Mouse (Mus musculus) G1E (cell line): ENCODE results near the gene Edc3. TPM values are rescaled to one million over a fixed set of nuclear protein-coding genes. Genes with fewer than 3 reads are reported as not detected.
"Not testable (repeated sequence)": the region's sequence is repeated elsewhere in the genome, so short reads cannot be mapped to it uniquely, and the experiment has no call there.

Experiments used
- ATAC-seq: 2 replicates; pipeline ENCODE4 v1.8.0; 2016; ENCODE audit warnings: mild to moderate bottlenecking; ENCODE audit not compliant: insufficient number of reproducible peaks, poor library complexity, low FRiP score, severe bottlenecking; ENCODE audit errors: extremely low read depth
- DNase-seq: peaks from one replicate; pipeline ENCODE4 v3.0.0; 2012; ENCODE audit warnings: low spot score
- H3K27me3 ChIP-seq: 2 replicates; pipeline ENCODE4 v1.6.1; 2012; ENCODE audit warnings: mild to moderate bottlenecking, low read length, inconsistent platforms; ENCODE audit not compliant: insufficient read depth
- H3K36me3 ChIP-seq: replicated peaks from 2 replicates; pipeline ENCODE3; 2012; ENCODE audit warnings: mild to moderate bottlenecking, inconsistent platforms
- H3K4me1 ChIP-seq: 2 replicates; pipeline ENCODE4 v1.6.1; 2012; ENCODE audit warnings: low read depth, low read length, inconsistent platforms, mixed read lengths; ENCODE audit not compliant: insufficient read depth
- H3K4me3 ChIP-seq: 2 replicates; pipeline ENCODE4 v1.5.1; 2012; ENCODE audit warnings: low read depth, mild to moderate bottlenecking, inconsistent platforms, low read length, moderate library complexity, mixed read lengths
- H3K9me3 ChIP-seq: replicated peaks from 2 replicates; pipeline ENCODE4 v1.6.1; 2012; ENCODE audit warnings: inconsistent platforms
- CTCF ChIP-seq: IDR thresholded peaks from 2 replicates; pipeline ENCODE4 v1.5.1; 2012; ENCODE audit warnings: low read depth, low read length, inconsistent platforms, mixed read lengths
- GATA1 ChIP-seq: IDR thresholded peaks from 2 replicates; pipeline ENCODE4 v1.6.1; 2012; ENCODE audit warnings: borderline replicate concordance, low read length, inconsistent platforms, mixed read lengths
- GATA2 ChIP-seq: IDR thresholded peaks from 2 replicates; pipeline ENCODE4 v1.6.1; 2012; ENCODE audit warnings: low read depth, low read length, inconsistent platforms, borderline replicate concordance
- POLR2AphosphoS5 ChIP-seq: IDR thresholded peaks from 2 replicates; pipeline ENCODE4 v1.6.1; 2012; ENCODE audit warnings: low read depth, low read length, inconsistent platforms; ENCODE audit not compliant: insufficient replicate concordance
- TAL1 ChIP-seq: conservative IDR thresholded peaks from 2 replicates; pipeline ENCODE4 v1.6.1; 2012; ENCODE audit warnings: low read depth, low read length, inconsistent platforms, mixed read lengths
- polyA plus RNA-seq: library from polyadenylated mRNA; stranded (reverse); fragments of >175 nt; gene quantifications from 2 replicates; pipeline ENCODE4 v1.2.3, GENCODE M21; 2012
- total RNA-seq, 2 experiments: library from RNA; stranded (forward) in 1 of 2; stranded (reverse) in 1 of 2; fragments of 200-1000 nt in 1 of 2; fragments of >200 nt in 1 of 2; fragmentation: Nextera tagmentation in 1 of 2; gene quantifications; 2 replicates each; pipeline ENCODE4 v1.2.3; 2014 to 2017

The Edc3 gene
- total and polyA plus RNA-seq, 3 experiments, result 5.7 to 13.2 (median 9.5) TPM

GRCm38 (mm10) chr9:57694108-57694507 lies 14.2 kb upstream of the Edc3 start:
- DNase-seq (no peak), ATAC-seq (no peak)
- Histone ChIP-seq H3K9me3 (no peaks in the 10 kb centered on the region), H3K4me3 (no peak overlapping the region), H3K36me3 (no peaks in the 10 kb centered on the region), H3K4me1 (peaks cover 5% of the 10 kb centered on the region), H3K27me3 (peaks cover 61% of the 10 kb centered on the region)
- TF ChIP-seq POLR2AphosphoS5 (no peak), GATA1 (no peak), GATA2 (no peak)

- H3K27me3 ChIP-seq, result peaks cover 73% of the 10 kb centered on the region
- TF ChIP-seq POLR2AphosphoS5, result no peak
- no peak for TF ChIP-seq GATA1
- no peak for TF ChIP-seq TAL1
- TF ChIP-seq CTCF, result no peak
- TF ChIP-seq GATA2, result no peak
- H3K4me3 ChIP-seq, result no peak overlapping the region
- H3K4me1 ChIP-seq, result peaks cover 5% of the 10 kb centered on the region
- DNase-seq, result no peak
- no peaks in the 10 kb centered on the region for H3K9me3 ChIP-seq
- no peak for ATAC-seq
- H3K36me3 ChIP-seq, result no peaks in the 10 kb centered on the region
These were observed 11.7 kb upstream of the Edc3 start for GRCm38 (mm10) chr9:57696380-57697285.

GRCm38 (mm10) chr9:57697380-57697779 lies 11.0 kb upstream of the Edc3 start:
- Histone ChIP-seq H3K4me1 (peaks cover 5% of the 10 kb centered on the region), H3K36me3 (no peaks in the 10 kb centered on the region), H3K27me3 (peaks cover 76% of the 10 kb centered on the region), H3K9me3 (no peaks in the 10 kb centered on the region), H3K4me3 (no peak overlapping the region)
- no peak for ATAC-seq
- no peak for TF ChIP-seq CTCF
- TF ChIP-seq GATA2, result no peak
- TF ChIP-seq GATA1, result no peak
- no peak for TF ChIP-seq TAL1
- no peak for TF ChIP-seq POLR2AphosphoS5
- DNase-seq, result no peak

GRCm38 (mm10) chr9:57698466-57699150 lies 9.7 kb upstream of the Edc3 start:
- no peak for ATAC-seq
- H3K9me3 ChIP-seq, result no peaks in the 10 kb centered on the region
- H3K4me3 ChIP-seq, result no peak overlapping the region
- H3K36me3 ChIP-seq, result no peaks in the 10 kb centered on the region
- peaks cover 5% of the 10 kb centered on the region for H3K4me1 ChIP-seq
- DNase-seq, result no peak
- no peak for TF ChIP-seq CTCF
- TF ChIP-seq POLR2AphosphoS5, result no peak
- TF ChIP-seq GATA2, result no peak
- TF ChIP-seq TAL1, result no peak
- peaks cover 76% of the 10 kb centered on the region for H3K27me3 ChIP-seq

- peaks cover 24% of the 10 kb centered on the region for H3K27me3 ChIP-seq
- H3K4me1 ChIP-seq, result peaks cover 25% of the 10 kb centered on the region
- H3K36me3 ChIP-seq, result peaks cover 10% of the 10 kb centered on the region
- 0 out of 2 replicates have a peak, but pooled peaks cover 3% of the 10 kb centered on the region for H3K9me3 ChIP-seq
- no peak overlapping the region for H3K4me3 ChIP-seq
- TF ChIP-seq TAL1 (no peak), GATA1 (no peak), GATA2 (no peak), CTCF (no peak), POLR2AphosphoS5 (no peak)
- ATAC-seq (no peak), DNase-seq (no peak)
These were observed 1.8 kb upstream of the Edc3 start for GRCm38 (mm10) chr9:57706496-57706895.

DNA sequence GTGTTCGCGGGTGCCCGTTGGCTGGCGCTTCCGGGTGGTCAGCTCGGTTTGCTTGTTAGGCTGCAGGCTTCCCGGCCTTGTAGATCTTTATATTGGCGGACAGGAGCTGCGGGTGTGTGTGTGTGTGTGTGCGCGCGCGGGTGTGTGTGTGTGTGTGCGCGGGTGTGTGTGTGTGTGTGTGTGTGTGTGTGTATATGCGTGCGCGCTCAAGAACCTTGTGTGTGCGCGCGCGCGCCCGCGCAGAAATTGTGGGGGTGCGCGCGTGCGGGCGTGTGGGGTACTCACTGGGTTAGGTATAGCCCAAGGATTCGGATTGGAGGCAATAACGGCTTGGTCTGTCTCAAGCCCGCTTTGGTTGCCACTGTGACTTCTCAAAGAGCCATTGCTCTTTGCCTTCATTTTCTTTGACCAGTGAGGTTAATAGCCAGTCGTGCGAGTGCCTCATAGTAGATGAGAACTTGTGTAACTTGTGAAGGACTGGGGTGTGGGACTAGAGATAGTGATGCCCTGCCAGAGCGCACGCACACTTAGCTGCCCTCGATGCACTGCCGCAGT lies 457 bp downstream of the Edc3 start:
- Histone ChIP-seq H3K27me3 (peaks cover 5% of the 10 kb centered on the region; the same call in 1 of the 2 replicates), H3K9me3 (0 out of 2 replicates have a peak, but pooled peaks cover 3% of the 10 kb centered on the region), H3K36me3 (peaks cover 28% of the 10 kb centered on the region), H3K4me3 (peak overlapping the region; percentile 96), H3K4me1 (peaks cover 25% of the 10 kb centered on the region)
- TF ChIP-seq POLR2AphosphoS5 (no peak), GATA1 (no peak), GATA2 (no peak), CTCF (no peak), TAL1 (no peak)
- DNase-seq (peak; percentile 15), ATAC-seq (no peak)

GRCm38 (mm10) chr9:57710214-57710613 lies 1.9 kb downstream of the Edc3 start:
- not testable (repeated sequence) for H3K27me3 ChIP-seq, H3K9me3 ChIP-seq, ATAC-seq, DNase-seq, H3K4me3 ChIP-seq
- Histone ChIP-seq H3K4me1 (peaks cover 25% of the 10 kb centered on the region), H3K36me3 (peaks cover 42% of the 10 kb centered on the region)
